Mouse (Mus musculus): Measurements from ENCODE around the gene Cyp46a1. TPM values are rescaled to one million over a fixed set of nuclear protein-coding genes. Genes with fewer than 3 reads are reported as not detected.

The Cyp46a1 gene
- polyA plus RNA-seq, 1 experiment, result 0.72 TPM

GRCm38 (mm10) chr12:108333481-108333882 is 699 bp upstream of the Cyp46a1 start:
- no peak for TF ChIP-seq POLR2A (IDR thresholded peaks at IDR 0.05; ENCODE audit: borderline replicate concordance, control insufficient read depth, low read depth, low read length)
- peak overlapping the region; percentile 15 for H3K4me3 ChIP-seq (replicated peaks; ENCODE audit: control insufficient read depth, low read depth, low read length)
- WGBS, result under 1% methylated on average over 22 of the region's 22 CpGs
- H3K27ac ChIP-seq (ENCODE audit: control insufficient read depth, insufficient read depth, low read depth, low read length, poor library complexity), result no peak overlapping the region
- H3K4me1 ChIP-seq (ENCODE audit: control insufficient read depth, insufficient read depth, low read length), result no peaks in the 10 kb centered on the region; the same call in none of the 2 replicates

GRCm38 (mm10) chr12:108334529-108334928 is 348 bp downstream of the Cyp46a1 start:
- TF ChIP-seq CTCF (IDR thresholded peaks at IDR 0.05; ENCODE audit: control insufficient read depth, insufficient read depth, low read length) (no peak), POLR2A (IDR thresholded peaks at IDR 0.05; ENCODE audit: borderline replicate concordance, control insufficient read depth, low read depth, low read length) (no peak)
- H3K4me1 ChIP-seq (ENCODE audit: control insufficient read depth, insufficient read depth, low read length), result no peaks in the 10 kb centered on the region; the same call in none of the 2 replicates
- H3K4me3 ChIP-seq (replicated peaks; ENCODE audit: control insufficient read depth, low read depth, low read length), result no peak overlapping the region
- no peak overlapping the region for H3K27ac ChIP-seq (ENCODE audit: control insufficient read depth, insufficient read depth, low read depth, low read length, poor library complexity)
- 2% methylated on average over 32 of the region's 32 CpGs for WGBS

- 15% methylated on average over 14 of the region's 14 CpGs for WGBS
- peak; percentile 53 for TF ChIP-seq CTCF (IDR thresholded peaks at IDR 0.05; ENCODE audit: control insufficient read depth, insufficient read depth, low read length)
- TF ChIP-seq POLR2A (IDR thresholded peaks at IDR 0.05; ENCODE audit: borderline replicate concordance, control insufficient read depth, low read depth, low read length), result no peak
These were observed 4.5 kb downstream of the Cyp46a1 start for GRCm38 (mm10) chr12:108338572-108339190.

GRCm38 (mm10) chr12:108348151-108348550 is 14.0 kb downstream of the Cyp46a1 start:
- no peak for TF ChIP-seq POLR2A (IDR thresholded peaks at IDR 0.05; ENCODE audit: borderline replicate concordance, control insufficient read depth, low read depth, low read length)
- TF ChIP-seq CTCF (IDR thresholded peaks at IDR 0.05; ENCODE audit: control insufficient read depth, insufficient read depth, low read length), result no peak
- Histone ChIP-seq H3K4me1 (ENCODE audit: control insufficient read depth, insufficient read depth, low read length) (no peaks in the 10 kb centered on the region), H3K4me3 (replicated peaks; ENCODE audit: control insufficient read depth, low read depth, low read length) (no peak overlapping the region), H3K27ac (ENCODE audit: control insufficient read depth, insufficient read depth, low read depth, low read length, poor library complexity) (no peak overlapping the region)
- 74% methylated on average over 8 of the region's 8 CpGs for WGBS

More at GRCm38 (mm10) chr12:108338572-108339190, 4.5 kb downstream of the Cyp46a1 start:
- no peak overlapping the region for H3K4me3 ChIP-seq (replicated peaks; ENCODE audit: control insufficient read depth, low read depth, low read length)
- no peaks in the 10 kb centered on the region; the same call in none of the 2 replicates for H3K4me1 ChIP-seq (ENCODE audit: control insufficient read depth, insufficient read depth, low read length)
- no peak overlapping the region for H3K27ac ChIP-seq (ENCODE audit: control insufficient read depth, insufficient read depth, low read depth, low read length, poor library complexity)

- Histone ChIP-seq H3K4me3 (replicated peaks; ENCODE audit: control insufficient read depth, low read depth, low read length) (no peak overlapping the region), H3K27ac (ENCODE audit: control insufficient read depth, insufficient read depth, low read depth, low read length, poor library complexity) (no peak overlapping the region), H3K4me1 (ENCODE audit: control insufficient read depth, insufficient read depth, low read length) (no peaks in the 10 kb centered on the region)
- TF ChIP-seq POLR2A (IDR thresholded peaks at IDR 0.05; ENCODE audit: borderline replicate concordance, control insufficient read depth, low read depth, low read length), result no peak
- TF ChIP-seq CTCF (IDR thresholded peaks at IDR 0.05; ENCODE audit: control insufficient read depth, insufficient read depth, low read length), result no peak
- 70% methylated on average over 5 of the region's 5 CpGs for WGBS
These were observed 14.8 kb downstream of the Cyp46a1 start for GRCm38 (mm10) chr12:108349026-108349425.

GRCm38 (mm10) chr12:108350931-108351330 is 16.8 kb downstream of the Cyp46a1 start:
- H3K27ac ChIP-seq (ENCODE audit: control insufficient read depth, insufficient read depth, low read depth, low read length, poor library complexity), result no peak overlapping the region
- H3K4me1 ChIP-seq (ENCODE audit: control insufficient read depth, insufficient read depth, low read length), result no peaks in the 10 kb centered on the region
- TF ChIP-seq CTCF (IDR thresholded peaks at IDR 0.05; ENCODE audit: control insufficient read depth, insufficient read depth, low read length) (no peak), POLR2A (IDR thresholded peaks at IDR 0.05; ENCODE audit: borderline replicate concordance, control insufficient read depth, low read depth, low read length) (no peak)
- no peak overlapping the region for H3K4me3 ChIP-seq (replicated peaks; ENCODE audit: control insufficient read depth, low read depth, low read length)
- 79% methylated on average over 10 of the region's 10 CpGs for WGBS

- 12% methylated on average over 35 of the region's 35 CpGs for WGBS
These were observed 18.4 kb downstream of the Cyp46a1 start for GRCm38 (mm10) chr12:108352371-108353136.

GRCm38 (mm10) chr12:108354284-108354683 is 20.1 kb downstream of the Cyp46a1 start:
- Histone ChIP-seq H3K27ac (ENCODE audit: control insufficient read depth, insufficient read depth, low read depth, low read length, poor library complexity) (no peak overlapping the region), H3K4me3 (replicated peaks; ENCODE audit: control insufficient read depth, low read depth, low read length) (no peak overlapping the region), H3K4me1 (ENCODE audit: control insufficient read depth, insufficient read depth, low read length) (no peaks in the 10 kb centered on the region)
- WGBS, result 73% methylated on average over 2 of the region's 2 CpGs
- no peak for TF ChIP-seq POLR2A (IDR thresholded peaks at IDR 0.05; ENCODE audit: borderline replicate concordance, control insufficient read depth, low read depth, low read length)
- no peak for TF ChIP-seq CTCF (IDR thresholded peaks at IDR 0.05; ENCODE audit: control insufficient read depth, insufficient read depth, low read length)

More at GRCm38 (mm10) chr12:108352371-108353136, 18.4 kb downstream of the Cyp46a1 start:
- no peak overlapping the region for H3K27ac ChIP-seq (ENCODE audit: control insufficient read depth, insufficient read depth, low read depth, low read length, poor library complexity)
- TF ChIP-seq CTCF (IDR thresholded peaks at IDR 0.05; ENCODE audit: control insufficient read depth, insufficient read depth, low read length), result no peak
- TF ChIP-seq POLR2A (IDR thresholded peaks at IDR 0.05; ENCODE audit: borderline replicate concordance, control insufficient read depth, low read depth, low read length), result no peak
- no peak overlapping the region for H3K4me3 ChIP-seq (replicated peaks; ENCODE audit: control insufficient read depth, low read depth, low read length)
- no peaks in the 10 kb centered on the region for H3K4me1 ChIP-seq (ENCODE audit: control insufficient read depth, insufficient read depth, low read length)

Measured in bone marrow, adult 2 months (tissue).